Mouse (Mus musculus): ENCODE data around the gene Tesmin. TPM values are rescaled to one million over a fixed set of nuclear protein-coding genes. Genes with fewer than 3 reads are reported as not detected.

Tesmin gene
- polyA plus RNA-seq, 1 experiment: 2.7 TPM

GRCm38 (mm10) chr19:3401504-3401903, 12.8 kb downstream of the Tesmin start:
- Histone ChIP-seq H3K4me1 (ENCODE audit: control insufficient read depth, insufficient read depth, low read length) (no peaks in the 10 kb centered on the region), H3K9ac (ENCODE audit: low read depth, poor library complexity, severe bottlenecking) (no peak overlapping the region), H3K27ac (ENCODE audit: insufficient read depth, low read length) (no peak overlapping the region), H3K4me3 (ENCODE audit: low read depth, low read length) (no peak overlapping the region), H3K27me3 (ENCODE audit: control insufficient read depth, insufficient read depth, low read length, poor library complexity, severe bottlenecking) (no peaks in the 10 kb centered on the region), H3K36me3 (ENCODE audit: control insufficient read depth, insufficient read depth, low read length, poor library complexity, severe bottlenecking) (no peaks in the 10 kb centered on the region), H3K9me3 (replicated peaks; ENCODE audit: control insufficient read depth, insufficient read depth, low read length, poor library complexity, severe bottlenecking) (no peaks in the 10 kb centered on the region)
- no peak for TF ChIP-seq CTCF (IDR thresholded peaks at IDR 0.05; ENCODE audit: low read depth, low read length)
- TF ChIP-seq EP300 (IDR thresholded peaks at IDR 0.05; ENCODE audit: insufficient read depth, low read depth, low read length): no peak
- TF ChIP-seq POLR2A (IDR thresholded peaks at IDR 0.05; ENCODE audit: insufficient read depth, low read length): no peak

GRCm38 (mm10) chr19:3401943-3402342, 13.3 kb downstream of the Tesmin start:
- no peaks in the 10 kb centered on the region for H3K27me3 ChIP-seq (ENCODE audit: control insufficient read depth, insufficient read depth, low read length, poor library complexity, severe bottlenecking)
- H3K27ac ChIP-seq (ENCODE audit: insufficient read depth, low read length): no peak overlapping the region
- no peak overlapping the region for H3K9ac ChIP-seq (ENCODE audit: low read depth, poor library complexity, severe bottlenecking)
- H3K4me1 ChIP-seq (ENCODE audit: control insufficient read depth, insufficient read depth, low read length): no peaks in the 10 kb centered on the region
- no peaks in the 10 kb centered on the region for H3K9me3 ChIP-seq (replicated peaks; ENCODE audit: control insufficient read depth, insufficient read depth, low read length, poor library complexity, severe bottlenecking)
- TF ChIP-seq EP300 (IDR thresholded peaks at IDR 0.05; ENCODE audit: insufficient read depth, low read depth, low read length) (no peak), POLR2A (IDR thresholded peaks at IDR 0.05; ENCODE audit: insufficient read depth, low read length) (no peak), CTCF (IDR thresholded peaks at IDR 0.05; ENCODE audit: low read depth, low read length) (no peak)
- H3K4me3 ChIP-seq (ENCODE audit: low read depth, low read length): no peak overlapping the region
- H3K36me3 ChIP-seq (ENCODE audit: control insufficient read depth, insufficient read depth, low read length, poor library complexity, severe bottlenecking): no peaks in the 10 kb centered on the region

GRCm38 (mm10) chr19:3402390-3402789, 13.7 kb downstream of the Tesmin start:
- TF ChIP-seq EP300 (IDR thresholded peaks at IDR 0.05; ENCODE audit: insufficient read depth, low read depth, low read length): no peak
- no peak for TF ChIP-seq POLR2A (IDR thresholded peaks at IDR 0.05; ENCODE audit: insufficient read depth, low read length)
- no peak for TF ChIP-seq CTCF (IDR thresholded peaks at IDR 0.05; ENCODE audit: low read depth, low read length)
- Histone ChIP-seq H3K4me1 (ENCODE audit: control insufficient read depth, insufficient read depth, low read length) (no peaks in the 10 kb centered on the region), H3K27ac (ENCODE audit: insufficient read depth, low read length) (no peak overlapping the region), H3K9ac (ENCODE audit: low read depth, poor library complexity, severe bottlenecking) (no peak overlapping the region), H3K27me3 (ENCODE audit: control insufficient read depth, insufficient read depth, low read length, poor library complexity, severe bottlenecking) (no peaks in the 10 kb centered on the region), H3K36me3 (ENCODE audit: control insufficient read depth, insufficient read depth, low read length, poor library complexity, severe bottlenecking) (no peaks in the 10 kb centered on the region), H3K4me3 (ENCODE audit: low read depth, low read length) (no peak overlapping the region), H3K9me3 (replicated peaks; ENCODE audit: control insufficient read depth, insufficient read depth, low read length, poor library complexity, severe bottlenecking) (no peaks in the 10 kb centered on the region)

- Histone ChIP-seq H3K27me3 (ENCODE audit: control insufficient read depth, insufficient read depth, low read length, poor library complexity, severe bottlenecking) (no peaks in the 10 kb centered on the region), H3K9me3 (replicated peaks; ENCODE audit: control insufficient read depth, insufficient read depth, low read length, poor library complexity, severe bottlenecking) (no peaks in the 10 kb centered on the region), H3K4me1 (ENCODE audit: control insufficient read depth, insufficient read depth, low read length) (no peaks in the 10 kb centered on the region), H3K27ac (ENCODE audit: insufficient read depth, low read length) (no peak overlapping the region), H3K9ac (ENCODE audit: low read depth, poor library complexity, severe bottlenecking) (no peak overlapping the region), H3K4me3 (ENCODE audit: low read depth, low read length) (no peak overlapping the region), H3K36me3 (ENCODE audit: control insufficient read depth, insufficient read depth, low read length, poor library complexity, severe bottlenecking) (no peaks in the 10 kb centered on the region)
- TF ChIP-seq EP300 (IDR thresholded peaks at IDR 0.05; ENCODE audit: insufficient read depth, low read depth, low read length) (no peak), POLR2A (IDR thresholded peaks at IDR 0.05; ENCODE audit: insufficient read depth, low read length) (no peak), CTCF (IDR thresholded peaks at IDR 0.05; ENCODE audit: low read depth, low read length) (peak; percentile 4)
Measured at GRCm38 (mm10) chr19:3404030-3404429, 15.4 kb downstream of the Tesmin start.

- Histone ChIP-seq H3K36me3 (ENCODE audit: control insufficient read depth, insufficient read depth, low read length, poor library complexity, severe bottlenecking) (no peaks in the 10 kb centered on the region), H3K27ac (ENCODE audit: insufficient read depth, low read length) (no peak overlapping the region), H3K27me3 (ENCODE audit: control insufficient read depth, insufficient read depth, low read length, poor library complexity, severe bottlenecking) (no peaks in the 10 kb centered on the region), H3K4me3 (ENCODE audit: low read depth, low read length) (no peak overlapping the region), H3K4me1 (ENCODE audit: control insufficient read depth, insufficient read depth, low read length) (no peaks in the 10 kb centered on the region), H3K9ac (ENCODE audit: low read depth, poor library complexity, severe bottlenecking) (no peak overlapping the region), H3K9me3 (replicated peaks; ENCODE audit: control insufficient read depth, insufficient read depth, low read length, poor library complexity, severe bottlenecking) (no peaks in the 10 kb centered on the region)
- no peak for TF ChIP-seq CTCF (IDR thresholded peaks at IDR 0.05; ENCODE audit: low read depth, low read length)
- TF ChIP-seq POLR2A (IDR thresholded peaks at IDR 0.05; ENCODE audit: insufficient read depth, low read length): no peak
- TF ChIP-seq EP300 (IDR thresholded peaks at IDR 0.05; ENCODE audit: insufficient read depth, low read depth, low read length): no peak
Measured at GRCm38 (mm10) chr19:3405531-3406281, 17.0 kb downstream of the Tesmin start.

- Histone ChIP-seq H3K4me3 (ENCODE audit: low read depth, low read length) (peak within 1 kb of the TSS; percentile 48), H3K36me3 (ENCODE audit: control insufficient read depth, insufficient read depth, low read length, poor library complexity, severe bottlenecking) (no peaks in the 10 kb centered on the region), H3K27ac (ENCODE audit: insufficient read depth, low read length) (no peak within 1 kb of the TSS), H3K27me3 (ENCODE audit: control insufficient read depth, insufficient read depth, low read length, poor library complexity, severe bottlenecking) (no peaks in the 10 kb centered on the region), H3K9me3 (replicated peaks; ENCODE audit: control insufficient read depth, insufficient read depth, low read length, poor library complexity, severe bottlenecking) (no peaks in the 10 kb centered on the region), H3K4me1 (ENCODE audit: control insufficient read depth, insufficient read depth, low read length) (no peaks in the 10 kb centered on the region), H3K9ac (ENCODE audit: low read depth, poor library complexity, severe bottlenecking) (no peak within 1 kb of the TSS)
- TF ChIP-seq CTCF (IDR thresholded peaks at IDR 0.05; ENCODE audit: low read depth, low read length) (no peak), POLR2A (IDR thresholded peaks at IDR 0.05; ENCODE audit: insufficient read depth, low read length) (no peak), EP300 (IDR thresholded peaks at IDR 0.05; ENCODE audit: insufficient read depth, low read depth, low read length) (no peak)
Measured at GRCm38 (mm10) chr19:3414268-3414733, 25.6 kb downstream of the Tesmin start, which contains the start of gene Gal. Gene Gal (minus strand): TSS chr19:3414544.
